Mouse (Mus musculus) 416B (cell line): ENCODE results near the gene Cacng5.
A peak's percentile ranks its signal among the peaks of the same experiment; 100 is the strongest.

ENCODE experiments used
- DNase-seq: peaks from one replicate; pipeline ENCODE4 v3.0.0; 2011; ENCODE audit warnings: low read depth

The Cacng5 gene

GRCm38 (mm10) chr11:107876840-107877239 lies 38.0 kb downstream of the Cacng5 start:
- no peak for DNase-seq

- peak; percentile 94 for DNase-seq
Measured at GRCm38 (mm10) chr11:107875861-107876494, 38.9 kb downstream of the Cacng5 start.

- DNase-seq = no peak
Measured at GRCm38 (mm10) chr11:107872743-107873142, 42.1 kb downstream of the Cacng5 start.

- no peak for DNase-seq
Measured at GRCm38 (mm10) chr11:107867509-107867908, 47.3 kb downstream of the Cacng5 start.

GRCm38 (mm10) chr11:107865128-107865527 lies 49.7 kb downstream of the Cacng5 start:
- DNase-seq = peak; percentile 61

- DNase-seq = peak; percentile 66
Measured at GRCm38 (mm10) chr11:107864024-107864423, 50.8 kb downstream of the Cacng5 start.

GRCm38 (mm10) chr11:107861738-107862137 lies 53.1 kb downstream of the Cacng5 start:
- no peak for DNase-seq

- DNase-seq = no peak
Measured at GRCm38 (mm10) chr11:107859871-107860270, 55.0 kb downstream of the Cacng5 start.

- DNase-seq = peak; percentile 78
Measured at GRCm38 (mm10) chr11:107859288-107859687, 55.6 kb downstream of the Cacng5 start.

GRCm38 (mm10) chr11:107853088-107853487 lies 61.8 kb downstream of the Cacng5 start:
- peak; percentile 62 for DNase-seq

GRCm38 (mm10) chr11:107849621-107850020 lies 65.2 kb downstream of the Cacng5 start:
- peak; percentile 18 for DNase-seq

- DNase-seq = no peak
Measured at GRCm38 (mm10) chr11:107844175-107844574, 70.7 kb downstream of the Cacng5 start.

- DNase-seq = no peak
Measured at GRCm38 (mm10) chr11:107833351-107834040, 81.4 kb downstream of the Cacng5 start.
